Mouse (Mus musculus): Measurements from ENCODE around the gene Peli2. TPM values are rescaled to one million over a fixed set of nuclear protein-coding genes. Genes with fewer than 3 reads are reported as not detected.

Peli2 gene
- polyA plus RNA-seq, 1 experiment from 2014 or later, result 5.2 TPM

- no peak overlapping the region for H3K4me3 ChIP-seq
- H3K4me2 ChIP-seq, result no peak overlapping the region
- H3K27me3 ChIP-seq, result no peaks in the 10 kb centered on the region
- H3K4me1 ChIP-seq, result 0 out of 2 replicates have a peak, but pooled peaks cover 4% of the 10 kb centered on the region
- ATAC-seq (ENCODE audit: insufficient number of reproducible peaks, insufficient read depth, low FRiP score, low TSS enrichment, low read depth), result no peak
- WGBS, result 77% methylated on average over 10 of the region's 10 CpGs
- no peaks in the 10 kb centered on the region for H3K36me3 ChIP-seq
- no peak overlapping the region for H3K9ac ChIP-seq
- H3K27ac ChIP-seq, result no peak overlapping the region
- no peaks in the 10 kb centered on the region for H3K9me3 ChIP-seq
These were observed 106.1 kb downstream of the Peli2 start for GRCm38 (mm10) chr14:48226759-48227158.

- WGBS, result 82% methylated on average over 20 of the region's 20 CpGs
- H3K4me3 ChIP-seq, result no peak overlapping the region
These were observed 114.3 kb downstream of the Peli2 start for GRCm38 (mm10) chr14:48234785-48235519.

GRCm38 (mm10) chr14:48241335-48241734 is 120.7 kb downstream of the Peli2 start:
- no peak overlapping the region for H3K4me3 ChIP-seq
- no peak overlapping the region for H3K9ac ChIP-seq
- no peaks in the 10 kb centered on the region for H3K27me3 ChIP-seq
- H3K4me2 ChIP-seq, result no peak overlapping the region
- H3K36me3 ChIP-seq, result no peaks in the 10 kb centered on the region
- WGBS, result 81% methylated on average over 7 of the region's 7 CpGs
- H3K4me1 ChIP-seq, result peaks cover 5% of the 10 kb centered on the region
- H3K9me3 ChIP-seq, result no peaks in the 10 kb centered on the region
- no peak for ATAC-seq (ENCODE audit: insufficient number of reproducible peaks, insufficient read depth, low FRiP score, low TSS enrichment, low read depth)
- H3K27ac ChIP-seq, result no peak overlapping the region

More at GRCm38 (mm10) chr14:48234785-48235519, 114.3 kb downstream of the Peli2 start:
- Histone ChIP-seq H3K36me3 (no peaks in the 10 kb centered on the region), H3K27ac (no peak overlapping the region), H3K9me3 (no peaks in the 10 kb centered on the region), H3K27me3 (no peaks in the 10 kb centered on the region), H3K4me1 (peaks cover 8% of the 10 kb centered on the region; the same call in 1 of the 2 replicates), H3K9ac (no peak overlapping the region), H3K4me2 (no peak overlapping the region)
- no peak for ATAC-seq (ENCODE audit: insufficient number of reproducible peaks, insufficient read depth, low FRiP score, low TSS enrichment, low read depth)

- Histone ChIP-seq H3K9me3 (no peaks in the 10 kb centered on the region), H3K4me1 (peaks cover 12% of the 10 kb centered on the region), H3K27ac (no peak overlapping the region), H3K4me2 (no peak overlapping the region; the same call in 1 of the 2 replicates), H3K27me3 (no peaks in the 10 kb centered on the region), H3K4me3 (no peak overlapping the region), H3K9ac (no peak overlapping the region), H3K36me3 (no peaks in the 10 kb centered on the region)
- peak; percentile 62; the same call in 1 of the 2 replicates for ATAC-seq (ENCODE audit: insufficient number of reproducible peaks, insufficient read depth, low FRiP score, low TSS enrichment, low read depth)
- WGBS, result 28% methylated on average over 3 of the region's 3 CpGs
These were observed 125.6 kb downstream of the Peli2 start for GRCm38 (mm10) chr14:48246236-48246635.

GRCm38 (mm10) chr14:48246963-48247362 is 126.3 kb downstream of the Peli2 start:
- WGBS, result 80% methylated on average over 9 of the region's 9 CpGs
- no peak for ATAC-seq (ENCODE audit: insufficient number of reproducible peaks, insufficient read depth, low FRiP score, low TSS enrichment, low read depth)

GRCm38 (mm10) chr14:48249459-48249858 is 128.8 kb downstream of the Peli2 start:
- Histone ChIP-seq H3K36me3 (no peaks in the 10 kb centered on the region), H3K9me3 (no peaks in the 10 kb centered on the region), H3K4me1 (peaks cover 16% of the 10 kb centered on the region), H3K4me2 (no peak overlapping the region), H3K9ac (no peak overlapping the region), H3K27me3 (no peaks in the 10 kb centered on the region), H3K4me3 (no peak overlapping the region), H3K27ac (no peak overlapping the region)
- no peak for ATAC-seq (ENCODE audit: insufficient number of reproducible peaks, insufficient read depth, low FRiP score, low TSS enrichment, low read depth)
- 96% methylated on average over 2 of the region's 2 CpGs for WGBS

More at GRCm38 (mm10) chr14:48246963-48247362, 126.3 kb downstream of the Peli2 start:
- no peaks in the 10 kb centered on the region for H3K9me3 ChIP-seq
- H3K9ac ChIP-seq, result no peak overlapping the region
- H3K4me2 ChIP-seq, result no peak overlapping the region
- peaks cover 16% of the 10 kb centered on the region for H3K4me1 ChIP-seq
- no peak overlapping the region for H3K4me3 ChIP-seq
- no peaks in the 10 kb centered on the region for H3K36me3 ChIP-seq
- no peak overlapping the region for H3K27ac ChIP-seq
- no peaks in the 10 kb centered on the region for H3K27me3 ChIP-seq

- H3K36me3 ChIP-seq, result no peaks in the 10 kb centered on the region
- 91% methylated on average over 9 of the region's 9 CpGs for WGBS
These were observed 129.3 kb downstream of the Peli2 start for GRCm38 (mm10) chr14:48249909-48250308.

GRCm38 (mm10) chr14:48251381-48251979 is 130.9 kb downstream of the Peli2 start:
- Histone ChIP-seq H3K4me2 (no peak overlapping the region), H3K27ac (no peak overlapping the region), H3K4me3 (no peak overlapping the region), H3K9me3 (no peaks in the 10 kb centered on the region), H3K4me1 (peaks cover 10% of the 10 kb centered on the region), H3K27me3 (no peaks in the 10 kb centered on the region), H3K9ac (no peak overlapping the region), H3K36me3 (no peaks in the 10 kb centered on the region)
- no peak for ATAC-seq (ENCODE audit: insufficient number of reproducible peaks, insufficient read depth, low FRiP score, low TSS enrichment, low read depth)
- WGBS, result 65% methylated on average over 9 of the region's 9 CpGs

More at GRCm38 (mm10) chr14:48249909-48250308, 129.3 kb downstream of the Peli2 start:
- Histone ChIP-seq H3K9me3 (no peaks in the 10 kb centered on the region), H3K4me2 (no peak overlapping the region), H3K9ac (no peak overlapping the region), H3K27me3 (no peaks in the 10 kb centered on the region), H3K27ac (no peak overlapping the region), H3K4me3 (no peak overlapping the region), H3K4me1 (peaks cover 16% of the 10 kb centered on the region)
- no peak for ATAC-seq (ENCODE audit: insufficient number of reproducible peaks, insufficient read depth, low FRiP score, low TSS enrichment, low read depth)

GRCm38 (mm10) chr14:48253183-48253582 is 132.6 kb downstream of the Peli2 start:
- Histone ChIP-seq H3K9ac (no peak overlapping the region), H3K27me3 (no peaks in the 10 kb centered on the region), H3K9me3 (no peaks in the 10 kb centered on the region), H3K36me3 (no peaks in the 10 kb centered on the region), H3K4me1 (0 out of 2 replicates have a peak, but pooled peaks cover 4% of the 10 kb centered on the region), H3K4me3 (no peak overlapping the region), H3K27ac (no peak overlapping the region), H3K4me2 (no peak overlapping the region)
- ATAC-seq (ENCODE audit: insufficient number of reproducible peaks, insufficient read depth, low FRiP score, low TSS enrichment, low read depth), result no peak
- 74% methylated on average over 10 of the region's 10 CpGs for WGBS

- no peak for ATAC-seq (ENCODE audit: insufficient number of reproducible peaks, insufficient read depth, low FRiP score, low TSS enrichment, low read depth)
- 0 out of 2 replicates have a peak, but pooled peaks cover 4% of the 10 kb centered on the region for H3K4me1 ChIP-seq
- no peaks in the 10 kb centered on the region for H3K36me3 ChIP-seq
- H3K9ac ChIP-seq, result no peak overlapping the region
- 91% methylated on average over 8 of the region's 8 CpGs for WGBS
- no peak overlapping the region for H3K4me2 ChIP-seq
- H3K4me3 ChIP-seq, result no peak overlapping the region
- H3K9me3 ChIP-seq, result no peaks in the 10 kb centered on the region
- no peaks in the 10 kb centered on the region for H3K27me3 ChIP-seq
- H3K27ac ChIP-seq, result no peak overlapping the region
These were observed 134.1 kb downstream of the Peli2 start for GRCm38 (mm10) chr14:48254696-48255095.

- no peaks in the 10 kb centered on the region for H3K27me3 ChIP-seq
- no peaks in the 10 kb centered on the region for H3K9me3 ChIP-seq
- no peak overlapping the region for H3K4me2 ChIP-seq
- WGBS, result 46% methylated on average over 5 of the region's 5 CpGs
- no peak for ATAC-seq (ENCODE audit: insufficient number of reproducible peaks, insufficient read depth, low FRiP score, low TSS enrichment, low read depth)
- H3K9ac ChIP-seq, result no peak overlapping the region
- H3K4me1 ChIP-seq, result 0 out of 2 replicates have a peak, but pooled peaks cover 4% of the 10 kb centered on the region
- no peak overlapping the region for H3K27ac ChIP-seq
- no peaks in the 10 kb centered on the region for H3K36me3 ChIP-seq
- no peak overlapping the region for H3K4me3 ChIP-seq
These were observed 134.7 kb downstream of the Peli2 start for GRCm38 (mm10) chr14:48255290-48255689.

GRCm38 (mm10) chr14:48257759-48258158 is 137.1 kb downstream of the Peli2 start:
- no peak for ATAC-seq (ENCODE audit: insufficient number of reproducible peaks, insufficient read depth, low FRiP score, low TSS enrichment, low read depth)
- H3K4me2 ChIP-seq, result no peak overlapping the region
- no peaks in the 10 kb centered on the region for H3K36me3 ChIP-seq
- no peak overlapping the region for H3K27ac ChIP-seq
- H3K9ac ChIP-seq, result no peak overlapping the region
- H3K9me3 ChIP-seq, result no peaks in the 10 kb centered on the region
- 72% methylated on average over 7 of the region's 7 CpGs for WGBS
- no peaks in the 10 kb centered on the region for H3K4me1 ChIP-seq
- H3K27me3 ChIP-seq, result no peaks in the 10 kb centered on the region
- H3K4me3 ChIP-seq, result no peak overlapping the region

All from embryonic facial prominence, embryonic 13.5 days (tissue).